8 mouse cellular contexts compared by ENCODE assay signal in the genomic region with DNA sequence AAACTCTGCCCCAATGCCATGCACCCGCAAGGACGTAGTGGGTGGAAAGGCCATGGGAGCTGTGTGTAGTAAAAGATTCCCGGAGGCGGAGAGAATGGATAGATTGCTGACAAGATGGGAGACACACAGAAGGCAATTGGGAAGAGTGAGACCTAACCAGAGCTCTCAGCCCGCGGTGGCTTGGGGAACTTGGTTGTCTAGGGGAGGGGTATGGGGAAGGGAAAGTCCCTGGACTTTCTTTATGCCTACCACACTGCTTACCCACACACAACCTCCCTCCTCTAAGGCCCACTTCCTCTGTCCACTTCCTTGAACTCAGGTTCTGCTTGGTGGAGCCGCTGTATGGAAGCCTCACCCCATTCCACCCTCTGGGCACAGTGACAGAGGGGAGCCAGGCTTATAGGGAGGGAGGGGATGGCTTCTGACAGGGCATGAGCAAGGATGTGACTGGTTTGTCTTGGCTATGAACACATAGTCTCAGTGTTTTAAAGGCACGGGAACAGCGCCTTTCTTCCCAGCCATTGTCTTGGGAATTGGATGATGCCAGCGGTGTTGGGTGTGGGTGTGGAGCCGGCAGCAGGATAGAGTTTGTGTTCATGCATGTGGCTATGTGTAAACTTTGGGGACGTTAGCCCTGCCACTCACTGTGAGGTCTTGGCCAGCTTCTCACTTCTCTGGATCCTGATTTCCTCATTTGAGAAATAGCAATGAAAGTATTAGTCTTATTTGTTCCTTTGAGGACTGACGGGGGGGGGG. TPM values are rescaled to one million over a fixed set of nuclear protein-coding genes. Genes with fewer than 3 reads are reported as not detected.
DNase-seq lines count a peak whose midpoint lies in the region; ATAC-seq and TF ChIP-seq lines count a peak whose summit lies in the region.

No protein-coding gene starts in this region.

- peaks cover 52% of the 10 kb centered on the region for H3K4me1 ChIP-seq in kidney, postnatal 0 days (replicated peaks; ENCODE audit: insufficient read depth, low read length)
- peaks cover 37% of the 10 kb centered on the region for H3K4me1 ChIP-seq in hindbrain, embryonic 16.5 days (ENCODE audit: control insufficient read depth, insufficient read depth, low read depth, low read length)

- no peak for DNase-seq in kidney, postnatal 0 days (ENCODE audit: low spot score)
- no peak for DNase-seq in kidney, postnatal 4 days
- DNase-seq in lung, postnatal 10 days, result peak; percentile 80
- DNase-seq in spleen, postnatal 36 days (ENCODE audit: low spot score in 2 of 2), result peak; percentile 85
- no peak for DNase-seq in urinary bladder, postnatal 4 days (ENCODE audit: low spot score in 2 of 2)
- no peak for DNase-seq in urinary bladder, adult 2 months (ENCODE audit: low spot score)

- H3K36me3 ChIP-seq in kidney, postnatal 0 days (ENCODE audit: insufficient read depth, low read length), result no peaks in the 10 kb centered on the region
- H3K36me3 ChIP-seq in hindbrain, embryonic 16.5 days (ENCODE audit: control insufficient read depth, insufficient read depth, low read length), result no peaks in the 10 kb centered on the region

- H3K9me3 ChIP-seq in kidney, postnatal 0 days (replicated peaks; ENCODE audit: low read length), result no peaks in the 10 kb centered on the region
- no peaks in the 10 kb centered on the region for H3K9me3 ChIP-seq in hindbrain, embryonic 16.5 days (ENCODE audit: control insufficient read depth, low read length)

- no peak overlapping the region for H3K9ac ChIP-seq in kidney, postnatal 0 days (ENCODE audit: low read depth, low read length)
- no peak overlapping the region for H3K9ac ChIP-seq in hindbrain, embryonic 16.5 days (ENCODE audit: low read depth, low read length)

- no peak for TF ChIP-seq CTCF in kidney, postnatal 0 days (IDR thresholded peaks at IDR 0.05; ENCODE audit: low read depth)

- no peak overlapping the region for H3K4me3 ChIP-seq in kidney, postnatal 0 days (replicated peaks; ENCODE audit: low read depth, low read length)
- no peak overlapping the region for H3K4me3 ChIP-seq in hindbrain, embryonic 16.5 days (ENCODE audit: low read length)

- no peak for ATAC-seq in kidney, postnatal 0 days (replicated peaks; ENCODE audit: low FRiP score, low read depth)
- peak; percentile 52 for ATAC-seq in common myeloid progenitor, adult 5-6 weeks (replicated peaks; ENCODE audit: low read depth, poor library complexity, severe bottlenecking)
- ATAC-seq in hindbrain, embryonic 16.5 days, result no peak

- peak overlapping the region; percentile 84 for H3K4me2 ChIP-seq in kidney, postnatal 0 days (ENCODE audit: low read length)
- peak overlapping the region; percentile 90; the same call in 1 of the 2 replicates for H3K4me2 ChIP-seq in hindbrain, embryonic 16.5 days (ENCODE audit: low read length)

- H3K27ac ChIP-seq in kidney, postnatal 0 days, result peak overlapping the region; percentile 89
- peak overlapping the region; percentile 75; the same call in 1 of the 2 replicates for H3K27ac ChIP-seq in hindbrain, embryonic 16.5 days (ENCODE audit: low read depth, low read length)

- H3K27me3 ChIP-seq in kidney, postnatal 0 days (ENCODE audit: insufficient read depth, low read length), result no peaks in the 10 kb centered on the region
- no peaks in the 10 kb centered on the region for H3K27me3 ChIP-seq in hindbrain, embryonic 16.5 days (replicated peaks; ENCODE audit: control insufficient read depth, insufficient read depth, low read length)

- 62% methylated on average over 13 of the region's 13 CpGs for WGBS in kidney, postnatal 0 days
- WGBS in hindbrain, embryonic 16.5 days, result 61% methylated on average over 13 of the region's 13 CpGs

RNA-seq across cellular contexts. Expression of gene Btg2, which starts 15.0 kb away (rescaled TPM):
- polyA plus RNA-seq in kidney, postnatal 0 days (2015; fragmentation: Nextera tagmentation; extraction: Ambion mirVana), result 37.5 and 39.2 TPM in 2 replicates
- 87.7 and 93.6 TPM in 2 replicates for total RNA-seq in common myeloid progenitor, adult 5-6 weeks (2017)
- 28.0 and 28.5 TPM in 2 replicates for polyA plus RNA-seq in hindbrain, embryonic 16.5 days (2015; fragmentation: Nextera tagmentation; extraction: Ambion mirVana)
- 48.4 and 67.8 TPM in 2 replicates for polyA plus RNA-seq in urinary bladder, adult 2 months (2012; rRNA removed)

RNA-seq across cellular contexts. Expression of gene Chit1, which starts 17.1 kb away (rescaled TPM):
- 0.41 and 0.58 TPM in 2 replicates for polyA plus RNA-seq in kidney, postnatal 0 days (2015; fragmentation: Nextera tagmentation; extraction: Ambion mirVana)
- 0.53 and 0.55 TPM in 2 replicates for total RNA-seq in common myeloid progenitor, adult 5-6 weeks (2017)
- polyA plus RNA-seq in hindbrain, embryonic 16.5 days (2015; fragmentation: Nextera tagmentation; extraction: Ambion mirVana), result 0.15 and 0.73 TPM in 2 replicates
- polyA plus RNA-seq in urinary bladder, adult 2 months (2012; rRNA removed), result 0.04 TPM in 1 of 2 replicates, not detected in the other

RNA-seq across cellular contexts. Expression of gene Fmod, which starts 56.9 kb away (rescaled TPM):
- polyA plus RNA-seq in kidney, postnatal 0 days (2015; fragmentation: Nextera tagmentation; extraction: Ambion mirVana), result 7.8 and 9.4 TPM in 2 replicates
- total RNA-seq in common myeloid progenitor, adult 5-6 weeks (2017), result not detected in 2 replicates
- polyA plus RNA-seq in hindbrain, embryonic 16.5 days (2015; fragmentation: Nextera tagmentation; extraction: Ambion mirVana), result 11.8 and 24.0 TPM in 2 replicates
- polyA plus RNA-seq in urinary bladder, adult 2 months (2012; rRNA removed), result 14.0 and 18.9 TPM in 2 replicates

Comparison
In these comparisons a context has a peak if more than half of its experiments do, and no peak if none do; other contexts are left out.
1. DNase-seq: peak in lung, postnatal 10 days (single experiment) and spleen, postnatal 36 days (2 of 2); none in kidney, postnatal 0 days (single experiment), kidney, postnatal 4 days (0 of 2), urinary bladder, postnatal 4 days (0 of 2) and urinary bladder, adult 2 months (single experiment).